Mouse (Mus musculus) stomach, embryonic 15.5 days (tissue): ENCODE results near the gene Celf2. TPM values are rescaled to one million over a fixed set of nuclear protein-coding genes. Genes with fewer than 3 reads are reported as not detected.

Experiments used
- ATAC-seq: fragments of 200-750 bp; cut with Nextera tagmentation; 2 replicates; pipeline ENCODE4 v1.8.0; 2017; ENCODE audit warnings: low read depth, moderate number of reproducible peaks, moderate TSS enrichment; ENCODE audit not compliant: insufficient read depth, low FRiP score
- H3K27ac ChIP-seq: fragments of 300-500 bp; sonication (generic); 2 replicates; pipeline ENCODE4 v1.5.1; 2015; ENCODE audit warnings: mild to moderate bottlenecking, inconsistent platforms
- H3K27me3 ChIP-seq: fragments of 300-500 bp; sonication (generic); replicated peaks from 2 replicates; pipeline ENCODE4 v1.6.1; 2015; ENCODE audit warnings: inconsistent platforms
- H3K36me3 ChIP-seq: fragments of 300-500 bp; sonication (generic); 2 replicates; pipeline ENCODE4 v1.6.1; 2015; ENCODE audit warnings: inconsistent platforms
- H3K4me1 ChIP-seq: fragments of 300-500 bp; sonication (generic); 2 replicates; pipeline ENCODE4 v1.6.1; 2015; ENCODE audit warnings: inconsistent platforms
- H3K4me2 ChIP-seq: fragments of 300-500 bp; sonication (generic); 2 replicates; pipeline ENCODE4 v1.6.1; 2015; ENCODE audit warnings: mild to moderate bottlenecking, inconsistent platforms
- H3K4me3 ChIP-seq: fragments of 300-500 bp; sonication (generic); replicated peaks from 2 replicates; pipeline ENCODE4 v1.5.1; 2015; ENCODE audit warnings: inconsistent platforms
- H3K9ac ChIP-seq: fragments of 300-500 bp; sonication (generic); 2 replicates; pipeline ENCODE4 v1.6.1; 2015; ENCODE audit warnings: inconsistent platforms
- H3K9me3 ChIP-seq: fragments of 300-500 bp; sonication (generic); 2 replicates; pipeline ENCODE4 v1.6.1; 2016; ENCODE audit warnings: inconsistent platforms
- WGBS: fragments of 180-500 bp; shearing (Covaris S2); methylation state at CpG from one replicate; pipeline ENCODE4 v1.1.7; 2015; 5-methylcytosine and 5-hydroxymethylcytosine counted together
- polyA plus RNA-seq: library from polyadenylated mRNA; unstranded; fragments of >200 nt; fragmentation: Nextera tagmentation; extraction: Ambion mirVana; gene quantifications from 2 replicates; pipeline ENCODE4 v1.2.1, GENCODE M21; 2015

Gene Celf2
- polyA plus RNA-seq, 1 experiment from 2014 or later: 55.9 TPM

GRCm38 (mm10) chr2:6770214-6770613, 739.1 kb downstream of the Celf2 start:
- Histone ChIP-seq H3K27ac (no peak overlapping the region), H3K27me3 (no peaks in the 10 kb centered on the region), H3K36me3 (no peaks in the 10 kb centered on the region), H3K4me2 (no peak overlapping the region), H3K4me3 (no peak overlapping the region), H3K4me1 (no peaks in the 10 kb centered on the region), H3K9me3 (no peaks in the 10 kb centered on the region), H3K9ac (no peak overlapping the region)
- 91% methylated on average over 2 of the region's 2 CpGs for WGBS
- no peak for ATAC-seq

- Histone ChIP-seq H3K9ac (no peak overlapping the region), H3K4me3 (no peak overlapping the region), H3K27me3 (no peaks in the 10 kb centered on the region), H3K36me3 (no peaks in the 10 kb centered on the region), H3K27ac (no peak overlapping the region), H3K9me3 (no peaks in the 10 kb centered on the region), H3K4me2 (no peak overlapping the region), H3K4me1 (no peaks in the 10 kb centered on the region)
- no peak for ATAC-seq
- WGBS: 56% methylated on average over 2 of the region's 2 CpGs
Measured at GRCm38 (mm10) chr2:6762381-6762780, 747.0 kb downstream of the Celf2 start.

GRCm38 (mm10) chr2:6743173-6743572, 766.2 kb downstream of the Celf2 start:
- Histone ChIP-seq H3K4me1 (no peaks in the 10 kb centered on the region), H3K4me3 (no peak overlapping the region), H3K27ac (no peak overlapping the region), H3K36me3 (no peaks in the 10 kb centered on the region), H3K9me3 (no peaks in the 10 kb centered on the region), H3K9ac (no peak overlapping the region), H3K27me3 (no peaks in the 10 kb centered on the region), H3K4me2 (no peak overlapping the region)
- ATAC-seq: no peak
- WGBS: 67% methylated on average over 2 of the region's 2 CpGs

GRCm38 (mm10) chr2:6739998-6740668, 769.2 kb downstream of the Celf2 start:
- H3K9ac ChIP-seq: no peak overlapping the region
- H3K4me1 ChIP-seq: no peaks in the 10 kb centered on the region
- no peaks in the 10 kb centered on the region for H3K36me3 ChIP-seq
- H3K4me3 ChIP-seq: no peak overlapping the region
- H3K27me3 ChIP-seq: no peaks in the 10 kb centered on the region
- WGBS: 77% methylated on average over 4 of the region's 4 CpGs
- H3K27ac ChIP-seq: no peak overlapping the region
- ATAC-seq: no peak
- H3K4me2 ChIP-seq: no peak overlapping the region
- no peaks in the 10 kb centered on the region for H3K9me3 ChIP-seq

GRCm38 (mm10) chr2:6732026-6732425, 777.3 kb downstream of the Celf2 start:
- Histone ChIP-seq H3K27ac (no peak overlapping the region), H3K4me3 (no peak overlapping the region), H3K4me2 (no peak overlapping the region), H3K9ac (no peak overlapping the region), H3K27me3 (no peaks in the 10 kb centered on the region), H3K36me3 (no peaks in the 10 kb centered on the region), H3K9me3 (no peaks in the 10 kb centered on the region), H3K4me1 (no peaks in the 10 kb centered on the region)
- no peak for ATAC-seq
- WGBS: 88% methylated on average over 2 of the region's 2 CpGs

GRCm38 (mm10) chr2:6730860-6731259, 778.5 kb downstream of the Celf2 start:
- H3K36me3 ChIP-seq: no peaks in the 10 kb centered on the region
- no peaks in the 10 kb centered on the region for H3K4me1 ChIP-seq
- WGBS: 46% methylated on average over 3 of the region's 3 CpGs
- no peak for ATAC-seq
- no peaks in the 10 kb centered on the region for H3K27me3 ChIP-seq
- no peaks in the 10 kb centered on the region for H3K9me3 ChIP-seq
- no peak overlapping the region for H3K4me2 ChIP-seq
- no peak overlapping the region for H3K9ac ChIP-seq
- no peak overlapping the region for H3K4me3 ChIP-seq
- H3K27ac ChIP-seq: no peak overlapping the region

- Histone ChIP-seq H3K4me1 (no peaks in the 10 kb centered on the region), H3K27ac (no peak overlapping the region), H3K4me3 (no peak overlapping the region), H3K36me3 (no peaks in the 10 kb centered on the region), H3K9me3 (no peaks in the 10 kb centered on the region), H3K9ac (no peak overlapping the region), H3K27me3 (no peaks in the 10 kb centered on the region), H3K4me2 (no peak overlapping the region)
- WGBS: 63% methylated on average over 9 of the region's 9 CpGs
- no peak for ATAC-seq
Measured at GRCm38 (mm10) chr2:6729984-6730383, 779.4 kb downstream of the Celf2 start.

GRCm38 (mm10) chr2:6728840-6729252, 780.5 kb downstream of the Celf2 start:
- H3K27me3 ChIP-seq: no peaks in the 10 kb centered on the region
- WGBS: 90% methylated on average over 2 of the region's 2 CpGs
- H3K36me3 ChIP-seq: no peaks in the 10 kb centered on the region
- H3K27ac ChIP-seq: no peak overlapping the region
- H3K4me1 ChIP-seq: no peaks in the 10 kb centered on the region
- H3K4me3 ChIP-seq: no peak overlapping the region
- H3K9ac ChIP-seq: no peak overlapping the region
- no peaks in the 10 kb centered on the region for H3K9me3 ChIP-seq
- ATAC-seq: no peak
- H3K4me2 ChIP-seq: no peak overlapping the region

- no peaks in the 10 kb centered on the region for H3K36me3 ChIP-seq
- ATAC-seq: no peak
- 83% methylated on average over 5 of the region's 5 CpGs for WGBS
- no peaks in the 10 kb centered on the region for H3K4me1 ChIP-seq
- H3K9me3 ChIP-seq: no peaks in the 10 kb centered on the region
- H3K4me3 ChIP-seq: no peak overlapping the region
- no peak overlapping the region for H3K4me2 ChIP-seq
- H3K9ac ChIP-seq: no peak overlapping the region
- no peaks in the 10 kb centered on the region for H3K27me3 ChIP-seq
- H3K27ac ChIP-seq: no peak overlapping the region
Measured at GRCm38 (mm10) chr2:6727366-6727765, 782.0 kb downstream of the Celf2 start.

- H3K4me2 ChIP-seq: no peak overlapping the region
- H3K4me3 ChIP-seq: no peak overlapping the region
- WGBS: 69% methylated on average over 8 of the region's 8 CpGs
- H3K9me3 ChIP-seq: no peaks in the 10 kb centered on the region
- no peak overlapping the region for H3K9ac ChIP-seq
- no peak for ATAC-seq
- no peaks in the 10 kb centered on the region for H3K27me3 ChIP-seq
- H3K27ac ChIP-seq: no peak overlapping the region
- no peaks in the 10 kb centered on the region for H3K36me3 ChIP-seq
- peaks cover 3% of the 10 kb centered on the region; the same call in 1 of the 2 replicates for H3K4me1 ChIP-seq
Measured at GRCm38 (mm10) chr2:6726071-6726470, 783.3 kb downstream of the Celf2 start.

- Histone ChIP-seq H3K9me3 (no peaks in the 10 kb centered on the region), H3K4me3 (no peak overlapping the region), H3K36me3 (no peaks in the 10 kb centered on the region), H3K27me3 (no peaks in the 10 kb centered on the region), H3K4me1 (peaks cover 5% of the 10 kb centered on the region; the same call in 1 of the 2 replicates), H3K9ac (no peak overlapping the region), H3K4me2 (no peak overlapping the region), H3K27ac (no peak overlapping the region)
- WGBS: 66% methylated on average over 2 of the region's 2 CpGs
- no peak for ATAC-seq
Measured at GRCm38 (mm10) chr2:6723602-6724001, 785.8 kb downstream of the Celf2 start.

GRCm38 (mm10) chr2:6721460-6722401, 787.6 kb downstream of the Celf2 start:
- Histone ChIP-seq H3K27ac (peak overlapping the region; percentile 68), H3K27me3 (no peaks in the 10 kb centered on the region), H3K4me3 (peak overlapping the region; percentile 31), H3K9me3 (no peaks in the 10 kb centered on the region), H3K4me2 (peak overlapping the region; percentile 68), H3K9ac (no peak overlapping the region), H3K4me1 (peaks cover 5% of the 10 kb centered on the region; the same call in 1 of the 2 replicates), H3K36me3 (no peaks in the 10 kb centered on the region)
- ATAC-seq: peak; percentile 67; the same call in 1 of the 2 replicates
- WGBS: 8% methylated on average over 17 of the region's 17 CpGs
